Mouse (Mus musculus) kidney, adult 18-20 months (tissue): Measurements from ENCODE around the gene Blmh.
A peak's percentile ranks its signal among the peaks of the same experiment; 100 is the strongest.

Source experiments
- DNase-seq: peaks from one replicate; pipeline ENCODE4 v3.0.0; 2021

Blmh gene

DNA sequence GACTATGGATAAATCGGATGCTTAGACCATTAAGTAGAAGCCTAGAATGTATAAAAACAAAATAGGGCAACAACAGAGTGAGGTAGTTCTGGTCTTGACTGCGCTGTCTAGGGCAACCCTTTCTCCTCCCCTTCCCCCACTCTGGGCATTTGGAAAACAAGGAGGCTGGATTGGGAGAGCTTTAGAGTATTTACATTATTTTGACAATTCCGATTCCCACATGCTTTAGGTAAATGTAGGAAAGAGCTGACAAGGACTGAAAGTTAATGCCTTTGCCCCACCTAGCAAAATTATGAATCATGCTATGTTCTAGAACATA lies 7.4 kb upstream of the Blmh start:
- DNase-seq: no peak

DNA sequence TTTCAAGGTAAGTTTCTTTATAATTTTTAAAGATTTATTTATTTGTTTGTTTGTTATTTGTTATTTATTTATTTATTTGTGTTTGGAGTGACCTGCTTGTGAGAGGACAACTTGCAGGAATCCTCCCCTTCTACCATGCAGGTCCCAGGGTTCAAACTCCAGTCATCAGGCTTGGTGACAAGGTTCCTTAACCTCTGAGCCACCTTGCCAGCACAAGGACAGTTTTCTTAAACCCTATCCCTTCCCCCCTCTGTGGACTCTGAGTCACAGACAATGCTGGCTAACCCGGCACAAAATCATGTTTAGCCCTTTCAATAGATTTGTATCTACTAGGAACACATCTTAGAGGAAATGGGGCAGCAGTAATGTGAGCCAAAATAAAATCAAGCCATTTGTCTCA lies 4.0 kb upstream of the Blmh start:
- DNase-seq: no peak

DNA sequence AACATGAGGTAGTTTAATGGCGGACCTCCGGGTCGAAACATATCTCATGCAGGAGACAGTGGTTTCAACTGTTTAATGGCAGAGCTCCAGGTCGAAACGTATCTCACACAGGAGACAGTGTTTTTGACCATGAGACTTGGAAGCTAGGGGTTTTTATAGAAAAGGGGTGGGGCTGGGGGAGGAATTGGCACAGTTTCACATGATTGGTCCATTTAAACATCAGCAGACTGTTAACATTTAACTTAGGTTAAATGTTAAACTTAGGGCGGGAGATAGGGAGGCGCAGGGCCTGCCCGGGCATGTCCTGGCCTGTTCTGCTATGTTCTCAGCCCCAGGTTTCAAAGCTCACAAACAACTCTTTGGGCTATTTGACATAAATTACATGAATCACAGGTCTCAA lies 4.0 kb downstream of the Blmh start:
- DNase-seq: peak; percentile 65

DNA sequence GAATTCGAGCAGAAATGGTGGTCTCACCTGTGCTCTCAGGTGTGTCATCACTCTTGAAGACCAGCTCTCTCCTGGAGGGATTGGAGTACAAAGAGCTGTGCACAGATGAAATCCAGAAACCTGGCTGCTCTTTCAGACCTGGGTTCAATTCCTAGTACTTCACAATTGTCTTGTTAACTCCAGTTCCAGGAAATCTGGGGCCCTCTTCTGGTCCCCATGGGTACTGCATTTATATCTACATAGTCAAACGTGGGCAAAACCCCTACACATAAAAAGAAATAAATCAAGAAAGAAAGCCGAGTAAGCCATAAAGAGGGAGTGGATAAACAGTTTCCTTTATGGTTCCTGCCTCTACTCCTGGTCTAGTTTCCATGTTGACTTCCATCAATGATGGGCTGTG lies 8.6 kb downstream of the Blmh start:
- no peak for DNase-seq

DNA sequence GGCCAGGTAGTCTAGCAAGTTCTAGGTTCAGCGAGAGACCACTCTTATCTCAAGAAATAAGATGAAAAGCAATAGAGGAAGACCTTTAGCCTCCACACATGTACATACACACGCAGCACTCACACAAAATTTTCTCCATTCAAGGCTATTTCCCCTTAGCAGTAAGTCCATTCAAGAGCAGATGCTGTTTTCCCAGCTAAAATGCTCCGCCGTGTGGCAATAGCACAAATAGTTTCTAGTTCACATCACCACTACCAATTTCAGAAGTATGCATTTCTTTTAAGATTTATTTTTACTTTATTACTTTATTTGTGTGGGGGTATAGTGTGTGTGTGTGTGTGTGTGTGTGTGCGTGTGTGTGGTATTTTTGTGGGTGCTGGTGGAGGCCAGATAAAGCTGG lies 12.0 kb downstream of the Blmh start:
- no peak for DNase-seq

DNA sequence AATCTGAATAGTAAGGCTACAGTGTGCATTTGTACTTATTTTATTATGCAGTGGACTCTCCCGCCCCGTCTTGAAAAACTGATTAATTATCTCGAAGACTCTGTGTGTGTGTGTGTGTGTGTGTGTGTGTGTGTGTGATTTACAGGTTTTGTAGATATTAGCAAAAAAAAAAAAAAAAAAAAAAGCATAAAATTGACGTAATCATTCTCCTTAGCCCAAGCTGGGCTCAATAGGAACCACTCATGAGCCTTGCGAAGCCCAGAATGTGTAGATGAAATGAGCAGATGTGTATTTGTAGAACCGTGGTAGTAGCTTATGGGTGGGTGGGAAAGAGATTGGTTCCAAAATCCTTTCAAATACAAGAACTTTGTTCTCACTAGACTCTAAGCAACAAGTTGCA lies 20.2 kb downstream of the Blmh start:
- no peak for DNase-seq

DNA sequence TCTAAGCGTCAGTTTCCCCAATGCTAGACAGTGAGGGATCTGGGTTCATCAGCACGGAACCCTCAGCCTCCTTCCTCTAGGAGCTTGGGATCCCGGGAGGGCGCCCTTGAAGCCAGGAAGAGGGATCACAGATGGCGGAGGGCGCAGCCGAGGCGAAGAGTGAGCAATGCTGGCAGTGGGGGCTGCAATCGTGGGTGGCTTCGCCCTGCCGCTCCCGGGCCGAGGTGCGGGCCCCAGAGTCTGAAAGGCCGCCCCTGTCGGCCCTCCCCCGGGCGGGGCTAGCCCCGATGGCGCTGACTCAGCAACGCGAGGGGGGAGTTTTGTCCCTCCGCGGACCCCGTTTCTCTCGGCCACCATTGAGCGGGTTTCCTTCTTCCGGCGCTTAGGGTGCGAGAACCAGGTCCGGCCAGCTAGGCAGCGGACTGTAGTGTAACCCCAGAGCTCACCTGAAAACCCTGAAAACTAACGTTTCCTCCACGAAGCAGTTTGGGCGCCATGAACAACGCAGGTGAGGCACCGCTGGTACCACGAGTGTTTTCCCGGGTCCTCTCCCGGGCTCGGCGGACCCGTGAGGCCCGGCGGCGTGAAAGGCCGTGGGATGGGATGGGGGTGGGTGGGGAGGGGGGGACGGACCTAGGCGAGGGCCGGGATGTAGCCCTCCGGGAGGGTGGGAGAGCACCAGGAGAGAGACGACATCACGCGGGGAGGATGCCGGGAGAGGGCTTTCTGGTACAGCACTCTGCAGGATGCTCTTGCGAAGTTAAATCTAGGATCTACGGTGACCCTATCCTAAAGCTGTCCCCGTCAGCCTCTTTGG lies 21.0 kb downstream of the Blmh start:
- peak; percentile 97 for DNase-seq

DNA sequence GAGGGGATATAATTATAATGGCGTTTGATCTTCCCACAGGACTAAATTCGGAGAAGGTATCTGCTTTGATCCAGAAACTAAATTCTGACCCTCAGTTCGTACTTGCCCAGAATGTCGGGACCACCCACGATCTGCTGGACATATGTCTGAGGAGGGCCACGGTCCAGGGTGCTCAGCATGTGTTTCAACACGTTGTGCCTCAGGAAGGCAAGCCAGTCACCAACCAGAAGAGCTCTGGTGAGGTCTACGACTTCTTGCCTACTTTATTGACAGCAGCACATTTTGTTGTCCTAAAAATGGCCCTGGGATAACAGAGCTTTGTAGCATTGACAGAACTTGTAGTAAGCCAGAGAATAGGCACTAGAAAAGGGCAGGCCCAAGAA lies 21.6 kb downstream of the Blmh start:
- DNase-seq: peak; percentile 11

DNA sequence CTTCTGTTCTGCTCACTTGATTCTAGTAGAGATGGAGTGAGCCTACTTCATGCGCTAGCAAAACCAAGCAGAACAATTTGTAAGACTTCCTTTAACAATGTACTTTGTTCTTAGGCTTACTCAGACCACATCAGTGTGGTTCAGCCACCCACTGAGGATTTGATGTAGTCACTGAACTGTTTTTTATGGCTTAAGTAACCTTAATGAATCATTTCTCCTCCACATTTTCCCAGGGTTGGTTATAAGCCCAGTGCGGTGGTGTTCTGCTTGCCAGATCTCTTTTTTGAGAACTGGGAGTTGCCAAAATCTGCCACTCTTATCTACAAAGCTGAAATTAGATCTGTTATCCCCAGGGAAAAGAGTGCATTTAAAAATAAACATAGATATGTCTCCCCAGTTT lies 28.9 kb downstream of the Blmh start:
- DNase-seq: no peak

DNA sequence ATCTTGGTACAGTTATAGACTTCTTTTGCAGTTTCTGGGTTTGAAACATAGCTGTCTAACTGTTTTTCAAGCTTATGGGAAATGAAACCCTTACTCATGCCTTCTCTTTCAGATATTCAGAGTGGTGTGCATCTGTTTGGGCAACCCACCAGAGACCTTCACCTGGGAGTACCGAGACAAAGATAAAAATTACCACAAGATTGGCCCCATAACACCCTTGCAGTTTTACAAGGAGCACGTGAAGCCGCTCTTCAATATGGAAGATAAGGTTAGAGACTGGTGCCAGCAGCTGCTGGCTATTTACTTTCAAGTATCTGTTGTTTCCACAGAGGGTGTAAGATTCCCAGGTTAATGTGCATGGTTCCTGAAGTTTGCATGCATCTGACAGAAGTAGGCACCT lies 41.1 kb downstream of the Blmh start:
- no peak for DNase-seq

DNA sequence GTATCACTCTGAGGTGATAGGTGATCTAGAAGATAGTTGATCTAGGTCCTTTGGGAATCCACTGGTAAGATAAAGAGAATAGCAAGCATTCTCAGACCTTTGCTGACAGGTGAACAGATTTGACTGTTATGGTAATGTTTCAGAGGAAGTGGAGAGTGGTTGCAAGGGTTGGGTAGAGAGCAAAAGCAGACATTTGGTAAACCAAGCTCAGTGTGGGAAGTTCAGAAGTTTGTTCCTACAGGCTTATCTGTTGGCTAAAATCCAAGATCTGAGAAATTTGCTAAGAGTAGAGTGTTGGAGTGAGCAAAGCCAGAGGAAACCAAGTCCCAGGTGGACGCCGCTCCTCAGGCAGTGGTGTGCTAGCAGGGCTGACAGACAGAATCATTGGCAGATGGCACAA lies 45.7 kb downstream of the Blmh start:
- no peak for DNase-seq

DNA sequence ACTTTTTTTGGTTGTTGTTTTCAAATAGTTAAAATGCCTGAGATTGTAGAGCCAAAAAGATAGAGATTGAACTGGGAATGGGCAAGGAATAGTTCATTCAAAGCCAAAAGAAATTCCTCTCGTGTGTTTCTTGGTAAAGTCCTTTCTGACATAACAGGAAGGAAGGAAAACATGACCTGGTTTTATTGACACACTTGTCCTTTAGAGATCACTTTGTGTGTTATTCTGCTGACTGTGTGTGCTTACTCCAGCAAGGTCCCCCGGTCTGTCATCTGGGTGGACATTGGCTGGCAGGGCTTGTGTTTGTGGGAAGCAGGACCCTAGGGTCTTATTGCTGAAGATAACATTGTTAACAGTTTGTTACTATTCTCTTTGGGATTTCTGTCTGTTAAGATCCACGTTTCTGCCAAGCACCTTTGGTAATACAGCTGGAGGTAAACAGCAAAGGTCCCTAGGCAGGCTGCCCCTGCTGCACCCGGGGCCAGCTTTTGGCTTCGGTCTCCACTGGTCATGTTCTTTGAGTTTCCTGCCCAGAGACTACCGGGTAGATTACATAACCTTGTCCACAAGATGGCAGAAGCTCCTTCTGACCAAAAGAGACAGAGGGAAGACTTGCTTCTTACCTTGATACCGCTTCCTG lies 50.2 kb downstream of the Blmh start:
- no peak for DNase-seq

DNA sequence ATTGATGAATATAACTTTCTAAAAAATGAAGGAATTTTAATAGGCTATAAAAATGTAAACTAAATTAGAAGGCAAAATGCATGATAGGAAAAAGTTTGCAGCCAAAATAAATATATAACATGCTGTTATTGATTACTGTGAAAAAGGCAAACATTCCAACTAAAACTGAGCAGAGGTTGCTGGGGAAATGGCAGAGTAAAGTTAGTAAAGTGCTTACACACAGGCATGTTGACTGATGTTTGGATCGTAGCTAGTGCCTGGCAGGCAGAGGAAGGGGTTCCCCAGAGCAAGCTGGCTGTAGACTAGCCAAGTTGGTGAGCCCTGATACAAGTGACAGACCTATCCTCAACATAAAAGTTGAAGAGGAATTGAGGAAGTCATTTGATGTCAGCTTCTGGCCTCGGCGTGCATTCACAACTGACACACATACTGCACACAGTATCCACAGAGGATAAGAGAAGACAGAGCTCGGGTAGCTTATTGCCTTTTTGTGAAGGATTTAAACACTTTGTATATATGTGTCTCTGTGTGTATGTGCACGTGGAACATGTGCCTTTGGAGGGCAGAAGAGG lies 57.0 kb downstream of the Blmh start:
- no peak for DNase-seq

DNA sequence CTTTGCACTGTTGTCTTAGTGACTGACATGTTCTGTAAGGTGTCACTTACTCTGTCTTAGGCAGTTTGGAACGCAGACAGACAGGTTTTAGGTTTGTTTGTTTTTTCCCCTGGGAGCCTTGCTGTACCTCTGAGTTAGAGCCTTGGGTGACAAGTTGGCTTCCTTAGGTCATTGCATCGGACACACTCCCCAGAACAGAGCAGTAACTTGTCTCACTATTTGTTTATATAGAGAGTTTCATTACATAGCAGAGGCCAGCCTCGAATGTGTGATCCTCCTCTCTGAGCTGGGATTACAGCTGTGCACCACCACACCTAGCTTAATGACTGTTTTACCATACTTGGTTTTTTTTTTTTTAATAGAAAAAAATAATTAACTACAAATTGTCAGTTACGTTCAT lies 57.8 kb downstream of the Blmh start:
- DNase-seq: no peak

DNA sequence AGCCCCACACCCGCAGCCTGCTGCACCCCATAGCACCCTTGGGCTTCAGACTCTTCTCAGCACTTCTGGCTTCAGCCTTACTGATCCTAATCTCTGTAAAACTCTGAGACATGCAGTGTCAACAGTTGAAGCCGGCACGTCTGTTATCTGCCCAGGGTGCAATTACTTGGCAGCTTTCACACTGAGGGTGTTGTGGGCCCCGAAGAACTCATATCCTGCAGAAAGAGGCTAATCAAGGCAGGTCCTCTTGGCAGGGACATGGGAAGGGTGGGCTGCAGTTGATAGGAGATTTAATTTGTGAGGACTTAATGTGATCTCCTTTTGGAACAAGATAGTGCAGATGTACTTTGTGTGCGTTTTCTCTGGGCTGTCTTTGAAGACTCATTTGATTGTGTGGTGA lies 59.0 kb downstream of the Blmh start:
- no peak for DNase-seq

DNA sequence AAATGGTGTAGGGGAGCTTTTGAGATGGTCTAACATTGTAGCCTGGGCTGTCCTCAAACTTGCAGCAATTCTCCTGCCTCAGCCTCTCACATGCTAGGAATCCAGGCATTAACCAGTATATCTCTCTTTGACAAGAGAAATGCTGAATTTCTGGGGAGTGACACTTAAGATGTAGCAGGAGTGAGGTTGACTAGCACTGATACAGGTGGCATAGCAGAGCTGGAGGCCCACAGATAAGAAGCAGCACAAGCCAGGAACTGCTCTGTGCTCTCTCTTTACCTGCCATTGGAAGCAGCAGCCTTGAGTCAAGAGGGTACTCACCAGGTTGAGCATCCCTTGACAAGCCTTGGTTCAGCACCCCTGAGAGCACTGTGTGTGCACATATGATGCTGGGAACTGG lies 59.6 kb downstream of the Blmh start:
- no peak for DNase-seq

DNA sequence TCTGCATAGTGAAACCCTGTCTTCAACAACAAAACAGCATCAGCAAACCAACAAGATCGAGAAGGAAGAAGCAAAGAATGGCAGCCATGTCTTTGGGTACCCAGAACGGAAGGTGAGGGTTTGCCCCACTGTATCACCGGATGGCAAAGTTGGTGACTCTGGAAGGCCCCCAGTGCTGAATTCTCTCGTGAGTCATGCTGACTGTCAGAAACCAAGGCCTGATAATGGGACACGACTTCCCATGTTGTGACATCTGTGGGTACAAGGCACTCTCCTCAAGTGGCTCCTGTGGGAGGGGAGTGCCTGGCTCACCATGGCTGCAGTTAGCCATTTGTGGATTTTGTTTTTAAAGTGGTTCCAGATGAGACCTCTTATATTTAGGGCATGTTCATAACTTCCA lies 66.2 kb downstream of the Blmh start:
- no peak for DNase-seq

DNA sequence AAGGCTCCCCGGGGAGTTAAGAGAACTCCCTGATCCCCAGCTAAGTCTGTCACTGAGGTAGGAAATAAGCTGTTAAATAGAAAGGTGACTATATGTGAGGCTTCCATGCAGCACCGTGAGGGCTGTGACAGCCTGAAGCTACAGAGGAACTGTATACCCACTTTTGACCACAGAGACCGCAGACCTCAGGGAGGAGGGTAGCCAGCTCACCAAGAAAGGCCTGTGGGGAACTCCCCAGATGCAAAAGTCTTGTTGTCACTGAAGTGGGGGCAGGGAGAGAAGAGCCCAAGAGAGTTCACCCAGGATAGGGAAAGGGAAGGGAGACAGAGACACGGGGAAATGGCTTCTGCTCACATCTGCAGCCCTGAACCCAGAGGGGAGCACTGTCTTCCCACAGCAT lies 68.3 kb downstream of the Blmh start:
- no peak for DNase-seq

DNA sequence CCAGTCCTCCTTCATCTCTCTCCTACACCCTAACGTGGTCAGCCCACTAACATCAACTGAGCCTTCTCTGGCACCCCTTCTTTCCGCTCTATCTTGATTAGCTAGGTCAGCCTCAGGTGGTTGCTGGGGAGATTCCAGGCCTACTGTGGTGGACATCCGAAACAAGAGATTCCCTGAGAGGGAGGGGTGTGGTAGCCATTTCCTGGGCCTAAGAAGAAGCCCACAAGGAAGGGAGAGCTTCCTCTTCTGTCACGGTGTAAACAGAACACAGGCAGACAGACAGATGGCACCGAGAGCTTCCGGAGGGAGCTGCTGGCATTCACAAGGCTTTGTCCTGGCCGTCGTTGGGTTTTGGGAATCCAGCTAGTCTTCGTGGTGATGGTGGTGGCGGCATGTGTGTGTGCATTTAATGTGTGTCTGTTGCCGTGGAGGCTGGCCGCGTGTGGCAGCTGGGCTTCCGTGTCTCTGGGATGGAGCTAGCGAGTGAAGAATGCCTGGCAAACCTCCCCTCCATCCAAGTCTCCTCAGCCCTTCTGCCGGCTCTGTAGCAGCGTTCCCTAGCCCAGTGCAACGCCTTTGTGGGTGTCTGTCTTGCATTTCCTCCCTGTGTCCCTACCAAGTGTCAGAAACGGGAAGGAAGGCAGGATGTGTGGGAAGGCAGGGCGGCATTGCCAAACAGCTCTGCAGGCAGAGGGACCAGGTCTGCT lies 71.5 kb downstream of the Blmh start:
- DNase-seq: no peak

DNA sequence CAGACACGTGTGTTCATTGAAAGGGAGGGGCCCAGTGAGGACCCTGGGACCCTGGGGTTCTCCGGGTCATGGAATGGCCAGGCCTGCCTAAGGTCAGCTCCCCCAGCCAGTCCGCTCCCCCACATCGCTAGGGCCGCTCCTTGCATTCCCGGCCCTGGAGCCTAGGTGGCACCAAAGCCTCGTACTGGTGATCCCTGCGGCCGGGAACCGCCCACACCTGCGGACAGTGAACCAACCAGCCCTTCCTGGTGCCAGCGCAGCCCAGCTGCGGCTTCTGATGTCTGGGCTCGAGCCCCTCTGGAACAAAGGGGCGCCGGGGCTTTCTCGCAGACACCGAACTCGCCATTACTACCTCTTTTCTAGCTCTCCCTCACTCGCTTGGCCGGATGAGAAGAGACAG lies 72.7 kb downstream of the Blmh start:
- peak; percentile 86 for DNase-seq

DNA sequence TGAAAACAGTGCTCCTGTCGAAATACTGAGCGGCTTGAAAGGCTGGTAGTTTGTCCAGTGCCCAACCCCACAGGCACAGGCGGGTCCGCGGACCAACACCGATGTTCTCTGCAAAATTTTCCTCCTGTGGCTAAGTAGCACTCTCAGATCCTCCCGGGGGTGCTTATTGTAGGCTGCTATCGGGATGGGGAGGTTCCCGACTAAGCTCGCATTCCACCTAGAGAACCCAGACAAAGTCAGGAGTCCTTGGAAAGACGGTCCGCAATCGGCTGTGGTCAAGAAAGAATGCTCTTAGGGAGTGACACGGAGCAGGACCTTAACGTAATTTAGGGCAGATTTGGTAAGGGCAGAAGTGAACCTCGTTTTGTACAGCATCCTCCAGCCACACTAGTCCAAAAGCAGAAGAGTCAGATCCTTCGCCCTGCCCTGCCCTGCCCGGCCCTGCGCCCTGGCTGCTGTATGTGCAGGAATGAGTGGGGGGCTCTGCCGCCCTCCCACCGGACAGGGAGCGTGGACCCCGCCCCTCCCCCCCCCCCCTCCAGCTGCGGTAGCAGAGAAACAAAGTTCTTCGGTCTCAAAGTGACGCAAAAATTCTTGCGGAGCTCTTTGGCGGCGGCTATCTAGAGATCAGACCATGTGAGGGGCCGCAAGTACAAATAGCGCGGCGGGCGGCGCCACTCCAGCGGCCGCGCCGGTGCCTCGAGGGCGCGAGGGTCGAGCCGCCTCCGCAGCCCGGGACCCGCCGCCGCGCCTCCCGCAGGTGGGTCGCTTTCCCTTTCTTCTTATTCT lies 73.5 kb downstream of the Blmh start, which contains the start of gene Slc6a4:
TSS of gene Slc6a4 (plus strand) at position 688 of the 789 bp plus-strand sequence.
- DNase-seq: peak; percentile 31

DNA sequence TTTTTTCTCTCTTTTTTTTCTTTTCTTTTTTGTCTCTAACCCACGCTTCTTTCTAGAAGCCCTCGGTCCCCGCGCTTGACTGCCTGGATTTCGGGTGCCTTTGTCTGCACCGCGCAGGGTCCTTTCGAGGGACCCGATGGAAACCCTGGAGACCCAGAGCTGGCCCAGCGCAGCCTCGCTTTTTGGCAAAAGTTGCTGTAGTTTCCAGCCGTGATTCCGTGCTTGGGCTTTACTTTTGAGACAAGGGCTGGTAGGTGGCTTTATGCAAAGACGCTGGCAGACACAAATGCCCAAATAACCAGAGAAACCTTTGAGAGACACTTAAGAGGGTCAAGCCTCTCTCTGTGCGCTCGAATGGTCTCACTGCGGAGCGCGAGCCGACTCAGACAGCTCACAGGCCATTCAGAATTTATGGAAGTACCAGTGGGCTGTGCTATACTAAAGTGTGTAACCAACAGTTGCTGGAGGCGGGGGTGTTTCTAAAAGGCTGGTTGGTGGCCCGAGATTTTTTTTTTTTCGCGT lies 74.2 kb downstream of the Blmh start:
- no peak for DNase-seq

DNA sequence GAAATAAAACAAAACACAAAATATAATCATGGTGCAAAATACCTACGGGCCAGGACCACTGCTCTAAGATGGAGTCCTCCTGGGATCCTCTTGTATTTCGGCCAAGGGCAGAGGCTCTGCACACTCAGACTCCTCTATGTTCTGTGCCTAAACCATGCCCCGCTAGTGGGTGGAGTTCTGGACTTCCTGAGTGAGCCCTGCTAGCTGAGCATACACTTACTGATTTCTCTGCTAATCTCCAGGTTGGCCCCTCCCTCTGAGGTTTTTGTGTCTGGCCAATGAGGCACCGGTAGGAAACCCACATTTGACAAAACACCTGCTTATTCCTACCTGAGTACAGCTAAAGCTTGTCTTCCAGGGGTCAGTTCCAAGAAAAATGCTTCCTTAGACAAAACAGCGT lies 76.1 kb downstream of the Blmh start:
- no peak for DNase-seq
